Comparison of ENCODE assay signal across 8 mouse cellular contexts in genomic region chr8:11635611-11636081, GRCm38 (mm10). TPM values are rescaled to one million over a fixed set of nuclear protein-coding genes. Genes with fewer than 3 reads are reported as not detected.
DNase-seq lines count a peak whose midpoint lies in the region; ATAC-seq and TF ChIP-seq lines count a peak whose summit lies in the region.

Gene Ankrd10 (minus strand): TSS chr8:11635757.

- H3K4me3 ChIP-seq in hindbrain, embryonic 13.5 days = peak within 1 kb of the TSS; percentile 80

- no peaks in the 10 kb centered on the region for H3K9me3 ChIP-seq in hindbrain, embryonic 13.5 days

- peak within 1 kb of the TSS; percentile 98 for H3K27ac ChIP-seq in hindbrain, embryonic 13.5 days

- no peak for TF ChIP-seq CTCF in Patski (IDR thresholded peaks at IDR 0.05)

- CTCF ChIA-PET in Patski (lab: Charles Lee) = no interaction called here

- peaks cover 35% of the 10 kb centered on the region for H3K4me1 ChIP-seq in hindbrain, embryonic 13.5 days (replicated peaks)

- peak; percentile 83 for DNase-seq in Patski (ENCODE audit: low read depth, low spot score)
- DNase-seq in cerebellum, postnatal 14 days = peak; percentile 93 to 95
- DNase-seq in frontal cortex, postnatal 14 days (ENCODE audit: low spot score in 2 of 2) = peak; percentile 91 to 93
- DNase-seq in layer of hippocampus, postnatal 25 days (ENCODE audit: extremely low spot score in 1 of 2, low spot score in 1 of 2) = peak; percentile 83 to 91
- peak; percentile 97 for DNase-seq in lung, postnatal 25 days (ENCODE audit: low spot score)
- peak; percentile 98 for DNase-seq in retina, embryonic 14.5 days (ENCODE audit: low spot score)
- DNase-seq in thymus, postnatal 4 days = peak; percentile 99

- H3K27me3 ChIP-seq in Patski = no peaks in the 10 kb centered on the region
- no peaks in the 10 kb centered on the region for H3K27me3 ChIP-seq in hindbrain, embryonic 13.5 days

- H3K4me2 ChIP-seq in hindbrain, embryonic 13.5 days = peak within 1 kb of the TSS; percentile 75

- WGBS in hindbrain, embryonic 13.5 days = under 1% methylated on average over 40 of the region's 40 CpGs

- ATAC-seq in Patski = peak; percentile 79
- ATAC-seq in hindbrain, embryonic 13.5 days (ENCODE audit: low FRiP score) = peak; percentile 94

- peaks cover 26% of the 10 kb centered on the region for H3K36me3 ChIP-seq in hindbrain, embryonic 13.5 days

- POLR2A ChIA-PET in Patski (lab: Charles Lee) = interaction anchor here (0.9 to 1.1 kb wide), 2 partner anchors 56 to 66 kb away, joined by 4 read pairs; partner anchors contain the start of gene 1700016D06Rik

- peak within 1 kb of the TSS; percentile 97 for H3K9ac ChIP-seq in hindbrain, embryonic 13.5 days

- in situ Hi-C loops in Patski (cut with MboI; ENCODE audit: low pct_unique_long_range_greater_than_20kb) = no loop called here

RNA-seq across cellular contexts. Expression of gene Ankrd10, which starts in this region (rescaled TPM):
- polyA plus RNA-seq in Patski (2021) = 78.7 TPM
- 86.4 and 87.4 TPM in 2 replicates for polyA plus RNA-seq in hindbrain, embryonic 13.5 days (2015; fragmentation: Nextera tagmentation; extraction: Ambion mirVana)
- 10 to 100 TPM; 55.3 to 67.2 TPM for total RNA-seq in layer of hippocampus, postnatal 25 days (2021)

Comparison
In these comparisons a context has a peak if more than half of its experiments do, and no peak if none do; other contexts are left out.
1. Peak in every context shown above with its lines: DNase-seq, ATAC-seq, H3K4me3 ChIP-seq and H3K27ac ChIP-seq.